Mouse (Mus musculus) neural tube, embryonic 14.5 days (tissue): ENCODE results near the gene Rsph10b. TPM values are rescaled to one million over a fixed set of nuclear protein-coding genes. Genes with fewer than 3 reads are reported as not detected.

ENCODE experiments used
- ATAC-seq: fragments of 200-750 bp; cut with Nextera tagmentation; 2 replicates; pipeline ENCODE4 v1.8.0; 2017; ENCODE audit warnings: low read depth, mild to moderate bottlenecking, moderate TSS enrichment, moderate library complexity
- H3K27ac ChIP-seq: fragments of 300-500 bp; sonication (generic); 2 replicates; pipeline ENCODE4 v1.5.1; 2014; ENCODE audit warnings: low read depth, mild to moderate bottlenecking, control low read depth, low read length, moderate library complexity, mixed read lengths
- H3K27me3 ChIP-seq: fragments of 300-500 bp; sonication (generic); 2 replicates; pipeline ENCODE4 v1.6.1; 2014; ENCODE audit warnings: low read length; ENCODE audit not compliant: control insufficient read depth, insufficient read depth
- H3K36me3 ChIP-seq: fragments of 300-500 bp; sonication (generic); 2 replicates; pipeline ENCODE4 v1.6.1; 2014; ENCODE audit warnings: low read length, mixed read lengths; ENCODE audit not compliant: control insufficient read depth, insufficient read depth
- H3K4me1 ChIP-seq: fragments of 300-500 bp; sonication (generic); 2 replicates; pipeline ENCODE4 v1.6.1; 2014; ENCODE audit warnings: low read length; ENCODE audit not compliant: control insufficient read depth, insufficient read depth
- H3K4me2 ChIP-seq: fragments of 300-500 bp; sonication (generic); 2 replicates; pipeline ENCODE4 v1.6.1; 2014; ENCODE audit warnings: mild to moderate bottlenecking, low read depth, low read length, control low read depth
- H3K4me3 ChIP-seq: fragments of 300-500 bp; sonication (generic); 2 replicates; pipeline ENCODE4 v1.5.1; 2014; ENCODE audit warnings: low read depth, low read length, control low read depth, mixed read lengths
- H3K9ac ChIP-seq: fragments of 300-500 bp; sonication (generic); replicated peaks from 2 replicates; pipeline ENCODE4 v1.6.1; 2014; ENCODE audit warnings: low read depth, mild to moderate bottlenecking, control low read depth, low read length, mixed read lengths
- H3K9me3 ChIP-seq: fragments of 300-500 bp; sonication (generic); 2 replicates; pipeline ENCODE4 v1.6.1; 2016; ENCODE audit warnings: low read length; ENCODE audit not compliant: control insufficient read depth
- WGBS: fragments of 180-500 bp; shearing (Covaris S2); extraction: QIAGEN DNeasy Blood & Tissue Kit; methylation state at CpG from one replicate; pipeline ENCODE4 v1.1.7; 2014; 5-methylcytosine and 5-hydroxymethylcytosine counted together
- polyA plus RNA-seq: library from polyadenylated mRNA; unstranded; fragments of >200 nt; fragmentation: Nextera tagmentation; extraction: Ambion mirVana; gene quantifications from 2 replicates; pipeline ENCODE4 v1.2.1, GENCODE M21; 2014

Gene Rsph10b
- polyA plus RNA-seq, 1 experiment from 2014 or later = 5.9 TPM

GRCm38 (mm10) chr5:143980858-143981257 lies 48.0 kb downstream of the Rsph10b start:
- no peaks in the 10 kb centered on the region for H3K9me3 ChIP-seq
- H3K36me3 ChIP-seq = peaks cover 5% of the 10 kb centered on the region
- H3K9ac ChIP-seq = no peak overlapping the region
- H3K27ac ChIP-seq = no peak overlapping the region
- 20% methylated on average over 9 of the region's 9 CpGs for WGBS
- peak; percentile 46; the same call in 1 of the 2 replicates for ATAC-seq
- 0 out of 2 replicates have a peak, but pooled peaks cover 3% of the 10 kb centered on the region for H3K4me1 ChIP-seq
- no peaks in the 10 kb centered on the region for H3K27me3 ChIP-seq
- H3K4me3 ChIP-seq = no peak overlapping the region
- H3K4me2 ChIP-seq = no peak overlapping the region

GRCm38 (mm10) chr5:143982361-143982760 lies 49.5 kb downstream of the Rsph10b start:
- no peaks in the 10 kb centered on the region for H3K9me3 ChIP-seq
- H3K4me3 ChIP-seq = no peak overlapping the region
- H3K27me3 ChIP-seq = no peaks in the 10 kb centered on the region
- 88% methylated on average over 2 of the region's 2 CpGs for WGBS
- H3K4me2 ChIP-seq = no peak overlapping the region
- H3K36me3 ChIP-seq = peaks cover 16% of the 10 kb centered on the region
- no peak for ATAC-seq
- H3K27ac ChIP-seq = no peak overlapping the region
- no peak overlapping the region for H3K9ac ChIP-seq
- 0 out of 2 replicates have a peak, but pooled peaks cover 3% of the 10 kb centered on the region for H3K4me1 ChIP-seq

GRCm38 (mm10) chr5:143985381-143985780 lies 52.5 kb downstream of the Rsph10b start:
- ATAC-seq = no peak
- Histone ChIP-seq H3K9ac (no peak overlapping the region), H3K27ac (no peak overlapping the region), H3K27me3 (no peaks in the 10 kb centered on the region), H3K36me3 (peaks cover 39% of the 10 kb centered on the region), H3K9me3 (no peaks in the 10 kb centered on the region), H3K4me1 (0 out of 2 replicates have a peak, but pooled peaks cover 3% of the 10 kb centered on the region), H3K4me2 (no peak overlapping the region), H3K4me3 (no peak overlapping the region)
- 83% methylated on average over 7 of the region's 7 CpGs for WGBS

GRCm38 (mm10) chr5:143987596-143987995 lies 54.8 kb downstream of the Rsph10b start:
- Histone ChIP-seq H3K4me1 (no peaks in the 10 kb centered on the region), H3K4me3 (no peak overlapping the region), H3K9ac (no peak overlapping the region), H3K27ac (no peak overlapping the region), H3K27me3 (no peaks in the 10 kb centered on the region), H3K9me3 (no peaks in the 10 kb centered on the region), H3K36me3 (peaks cover 55% of the 10 kb centered on the region), H3K4me2 (no peak overlapping the region)
- 89% methylated on average over 3 of the region's 3 CpGs for WGBS
- ATAC-seq = no peak

GRCm38 (mm10) chr5:143989046-143989445 lies 56.2 kb downstream of the Rsph10b start:
- Histone ChIP-seq H3K4me3 (no peak overlapping the region), H3K36me3 (peaks cover 69% of the 10 kb centered on the region), H3K27ac (peak overlapping the region; percentile 22), H3K9me3 (no peaks in the 10 kb centered on the region), H3K4me1 (no peaks in the 10 kb centered on the region), H3K27me3 (no peaks in the 10 kb centered on the region), H3K9ac (no peak overlapping the region), H3K4me2 (no peak overlapping the region)
- ATAC-seq = no peak; the same call in 1 of the 2 replicates
- WGBS = 49% methylated on average over 4 of the region's 4 CpGs

GRCm38 (mm10) chr5:143990086-143990485 lies 57.3 kb downstream of the Rsph10b start:
- Histone ChIP-seq H3K9me3 (no peaks in the 10 kb centered on the region), H3K9ac (no peak overlapping the region), H3K36me3 (peaks cover 69% of the 10 kb centered on the region), H3K4me1 (no peaks in the 10 kb centered on the region), H3K4me2 (no peak overlapping the region), H3K4me3 (no peak overlapping the region), H3K27me3 (no peaks in the 10 kb centered on the region), H3K27ac (no peak overlapping the region)
- 79% methylated on average over 11 of the region's 11 CpGs for WGBS
- no peak for ATAC-seq

- H3K36me3 ChIP-seq = peaks cover 68% of the 10 kb centered on the region
- 88% methylated on average over 10 of the region's 10 CpGs for WGBS
- H3K27me3 ChIP-seq = no peaks in the 10 kb centered on the region
- H3K9me3 ChIP-seq = no peaks in the 10 kb centered on the region
- H3K4me3 ChIP-seq = no peak overlapping the region
- ATAC-seq = no peak
- H3K27ac ChIP-seq = no peak overlapping the region
- H3K4me2 ChIP-seq = no peak overlapping the region
- no peaks in the 10 kb centered on the region for H3K4me1 ChIP-seq
- H3K9ac ChIP-seq = no peak overlapping the region
These were observed 59.8 kb downstream of the Rsph10b start for GRCm38 (mm10) chr5:143992661-143993060.

GRCm38 (mm10) chr5:143993260-143993659 lies 60.4 kb downstream of the Rsph10b start:
- Histone ChIP-seq H3K27me3 (no peaks in the 10 kb centered on the region), H3K4me1 (no peaks in the 10 kb centered on the region), H3K9ac (no peak overlapping the region), H3K4me2 (no peak overlapping the region), H3K4me3 (no peak overlapping the region), H3K9me3 (no peaks in the 10 kb centered on the region), H3K36me3 (peaks cover 65% of the 10 kb centered on the region), H3K27ac (no peak overlapping the region)
- no peak for ATAC-seq
- WGBS = 88% methylated on average over 8 of the region's 8 CpGs

GRCm38 (mm10) chr5:143993849-143994248 lies 61.0 kb downstream of the Rsph10b start:
- Histone ChIP-seq H3K27me3 (no peaks in the 10 kb centered on the region), H3K4me2 (no peak overlapping the region), H3K9ac (no peak overlapping the region), H3K36me3 (peaks cover 66% of the 10 kb centered on the region), H3K4me3 (no peak overlapping the region), H3K27ac (no peak overlapping the region), H3K9me3 (no peaks in the 10 kb centered on the region), H3K4me1 (no peaks in the 10 kb centered on the region)
- ATAC-seq = no peak
- 97% methylated on average over 5 of the region's 5 CpGs for WGBS
